Mouse (Mus musculus): Measurements from ENCODE around the gene Zfp791.

GRCm38 (mm10) chr8:85115501-85115900, 7.4 kb downstream of the Zfp791 start:
- no peak for TF ChIP-seq CTCF (IDR thresholded peaks at IDR 0.05; ENCODE audit: low read depth)
- no peak for TF ChIP-seq EP300 (IDR thresholded peaks at IDR 0.05; ENCODE audit: low read depth)

All from heart, postnatal 0 days (tissue).